Mouse (Mus musculus): Measurements from ENCODE around the gene Meox2. TPM values are rescaled to one million over a fixed set of nuclear protein-coding genes. Genes with fewer than 3 reads are reported as not detected.
"Not testable (repeated sequence)": the region's sequence is repeated elsewhere in the genome, so short reads cannot be mapped to it uniquely, and the experiment has no call there.

The Meox2 gene
- total RNA-seq (2021) = 10 to 100 TPM; 13.6 to 20.4 TPM
- long read RNA-seq, experiment 1, transcript Meox2-201 (3 exons, 2,360 nt) = major isoform, 28 of 28 reads
- long read RNA-seq, experiment 1, partial matches to known transcripts = 0 of 28 reads
- long read RNA-seq, experiment 1, other reads (novel, unspliced or antisense) = 0 of 28 reads
- long read RNA-seq, experiment 2, transcript Meox2-201 (3 exons, 2,360 nt) = major isoform, 10 of 12 reads
- long read RNA-seq, experiment 2, partial matches to known transcripts = 0 of 12 reads
- long read RNA-seq, experiment 2, other reads (novel, unspliced or antisense) = 2 of 12 reads

GRCm38 (mm10) chr12:37108390-37108738 is at the start of gene Meox2:
TSS of gene Meox2 (plus strand) at chr12:37108540.
- DNase-seq = peak; percentile 37

- no peak for DNase-seq
Observed at GRCm38 (mm10) chr12:37072636-37073035, 35.7 kb upstream of the Meox2 start.

- peak; percentile 3 for DNase-seq
Observed at GRCm38 (mm10) chr12:37077308-37077707, 31.0 kb upstream of the Meox2 start.

GRCm38 (mm10) chr12:37080005-37080404 is 28.3 kb upstream of the Meox2 start:
- DNase-seq = not testable (repeated sequence)

DNA sequence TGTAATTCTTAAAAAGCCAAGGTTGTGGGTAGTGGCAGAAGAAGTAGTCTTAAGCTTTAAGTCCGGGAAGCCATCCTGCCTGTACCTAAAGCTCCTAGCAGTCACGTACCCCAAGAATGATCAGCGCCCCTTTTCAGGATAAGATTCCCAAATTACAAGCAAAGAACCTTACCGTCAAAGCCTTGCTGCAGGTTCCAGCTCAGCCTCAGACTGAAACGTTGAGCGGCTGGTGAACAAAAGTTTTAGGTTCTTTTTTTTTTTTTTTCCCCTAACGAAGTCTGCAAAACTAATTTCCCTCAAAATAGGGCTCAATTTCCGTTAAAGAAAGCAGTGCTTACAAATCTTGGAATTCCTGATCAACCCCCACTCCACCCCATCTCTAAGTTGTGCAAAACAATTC is 1.8 kb upstream of the Meox2 start:
- DNase-seq = no peak

GRCm38 (mm10) chr12:37107150-37107549 is 1.2 kb upstream of the Meox2 start:
- no peak for DNase-seq

DNA sequence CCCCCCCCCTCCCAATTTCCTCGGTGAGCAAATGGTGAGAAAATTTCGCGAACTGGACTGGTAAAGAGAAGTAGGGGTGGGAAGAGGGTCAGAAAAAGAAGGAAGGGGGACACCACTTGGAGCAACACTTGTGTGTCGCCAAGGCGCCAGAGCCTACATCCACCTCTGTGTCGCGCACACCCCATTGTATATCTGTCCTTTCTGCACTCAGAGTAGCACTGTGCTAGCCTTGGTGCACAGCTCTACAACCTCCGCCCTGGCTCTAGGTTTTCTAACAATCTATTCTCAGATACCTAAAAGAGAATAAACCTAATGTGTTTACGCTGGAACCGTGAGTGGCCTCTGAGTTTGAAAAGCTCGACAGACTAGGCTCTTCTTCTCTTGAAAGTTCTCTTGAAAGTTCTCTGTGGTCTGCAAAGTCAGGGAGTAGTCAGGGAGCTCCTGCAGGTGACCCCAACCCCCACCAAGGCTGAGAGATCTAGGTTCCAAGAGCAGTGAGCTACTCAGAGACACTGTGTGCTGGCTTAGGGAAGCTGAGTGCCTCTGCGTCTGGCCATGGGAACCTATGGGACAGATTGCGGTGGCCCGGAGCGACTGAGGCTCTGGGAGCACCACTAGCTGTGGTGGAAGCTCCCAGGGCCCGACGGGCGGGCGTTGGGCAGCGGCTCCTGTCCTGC is 489 bp upstream of the Meox2 start:
- no peak for DNase-seq

GRCm38 (mm10) chr12:37108819-37109473 is 606 bp downstream of the Meox2 start:
- peak; percentile 6 for DNase-seq

DNA sequence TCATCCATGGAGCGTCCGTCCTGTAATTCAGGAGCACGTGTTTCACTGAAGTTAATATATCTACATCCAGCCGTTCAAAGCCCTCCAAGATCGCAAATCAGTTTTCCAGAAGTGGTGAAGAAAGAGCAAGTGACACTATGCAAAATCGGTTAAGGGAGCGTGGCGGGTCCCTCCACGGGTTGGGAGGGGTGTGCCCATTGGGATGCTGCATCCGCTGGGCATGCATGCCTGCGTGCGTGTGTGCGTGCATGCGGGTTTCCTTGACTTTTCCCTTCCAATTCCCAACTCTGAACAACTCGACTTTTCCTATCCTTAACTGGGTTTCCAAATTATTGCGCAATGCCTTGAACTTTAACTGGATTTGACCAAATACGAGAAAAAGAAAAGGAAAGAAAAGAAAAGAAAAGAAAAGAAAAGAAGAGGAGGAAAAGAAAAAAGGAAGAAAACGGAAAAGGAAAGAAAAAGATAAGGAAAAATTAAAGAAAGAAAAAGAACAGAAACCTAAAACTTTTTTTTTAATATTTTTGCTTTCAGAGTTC is 1.2 kb downstream of the Meox2 start:
- DNase-seq = peak; percentile 3

- no peak for DNase-seq
Observed at GRCm38 (mm10) chr12:37110977-37111376, 2.6 kb downstream of the Meox2 start.

DNA sequence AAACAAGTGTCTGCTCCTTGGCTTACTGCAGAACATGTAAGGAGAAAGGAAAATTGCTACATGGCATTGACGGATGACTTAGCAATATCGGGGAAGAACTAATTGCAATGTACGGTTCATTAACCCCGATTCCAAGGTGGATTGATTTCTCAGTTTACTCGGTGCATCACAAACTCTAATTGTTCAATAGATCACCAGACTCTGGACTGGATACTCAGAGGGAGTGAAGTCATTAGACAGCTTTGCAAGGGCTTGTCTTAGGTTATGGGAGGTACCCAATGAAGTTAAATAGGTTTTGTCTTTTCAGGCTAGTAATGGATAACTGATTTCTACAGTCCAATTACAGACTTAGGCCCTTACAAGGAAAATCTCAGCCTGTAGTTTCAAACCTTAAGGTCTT is 10.9 kb downstream of the Meox2 start:
- no peak for DNase-seq

DNA sequence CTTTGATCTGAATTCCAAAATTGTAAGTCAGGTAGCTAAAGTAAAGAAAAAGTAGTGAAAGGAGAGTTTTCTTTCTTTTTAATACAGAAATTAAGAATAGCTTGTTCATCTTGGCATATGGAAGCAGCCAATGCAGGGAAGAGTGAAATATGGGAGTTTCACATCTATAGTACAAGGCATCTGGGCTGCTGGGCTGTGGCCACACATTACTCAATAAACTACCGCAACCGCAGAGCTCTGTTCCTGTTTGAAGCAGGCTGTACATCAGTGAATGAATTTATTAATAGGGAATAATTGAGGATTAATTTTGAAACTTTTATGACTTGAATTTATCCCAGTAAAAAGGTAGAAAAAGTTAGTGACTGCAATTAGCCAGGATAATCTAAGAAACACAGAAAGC is 15.4 kb downstream of the Meox2 start:
- DNase-seq = no peak

DNA sequence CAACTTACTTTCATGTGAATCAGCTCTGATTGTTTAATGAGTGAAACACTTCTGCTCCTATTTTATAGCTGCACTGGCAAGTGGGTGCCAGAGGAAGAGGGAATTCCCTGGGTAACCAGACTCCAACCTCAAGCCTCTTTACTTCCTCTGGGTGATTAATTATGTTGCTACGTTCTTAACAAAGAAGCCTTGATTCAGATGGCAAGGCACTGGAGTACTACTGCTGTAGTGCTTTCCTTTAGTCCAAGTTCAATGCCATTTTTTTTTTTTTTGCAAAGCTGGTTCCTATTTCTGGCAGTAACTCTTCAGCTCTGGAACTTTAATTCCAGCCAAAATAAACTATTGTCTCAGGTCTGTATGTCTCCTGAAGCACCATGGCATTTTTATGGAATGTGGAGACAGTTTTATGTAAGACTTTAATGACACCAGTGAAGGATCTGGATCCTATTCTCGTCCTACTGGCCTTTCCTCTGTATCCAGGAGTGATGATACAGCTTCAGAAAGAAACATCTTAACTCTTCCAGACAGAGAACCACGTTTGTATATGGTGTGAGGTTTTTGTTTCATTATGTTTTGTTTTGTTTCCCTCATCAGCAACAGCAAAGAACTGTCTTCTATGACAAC is 33.9 kb downstream of the Meox2 start:
- DNase-seq = no peak

DNA sequence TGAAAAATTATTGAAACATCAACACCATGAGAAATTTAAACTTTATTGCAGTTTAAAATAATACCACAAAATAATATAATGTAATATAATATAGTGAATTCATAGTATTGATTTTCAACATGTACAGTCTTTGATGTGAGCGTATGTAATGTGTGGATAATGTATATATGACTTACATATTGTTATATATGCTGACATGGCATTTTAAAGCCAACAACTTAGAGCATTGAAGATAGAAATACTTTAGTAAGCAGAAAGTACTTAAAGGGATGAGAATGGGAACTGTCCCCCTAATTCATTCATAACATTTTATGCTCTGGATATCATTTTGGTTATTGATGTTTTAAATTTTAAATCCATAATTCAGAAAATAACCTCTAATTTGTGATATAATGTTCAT is 35.5 kb downstream of the Meox2 start:
- DNase-seq = no peak

- no peak for DNase-seq
Observed at GRCm38 (mm10) chr12:37167742-37168141, 59.4 kb downstream of the Meox2 start.

- DNase-seq = no peak
Observed at GRCm38 (mm10) chr12:37173324-37173723, 65.0 kb downstream of the Meox2 start.

GRCm38 (mm10) chr12:37183689-37184088 is 75.3 kb downstream of the Meox2 start:
- peak; percentile 35 for DNase-seq

- DNase-seq = no peak
Observed at GRCm38 (mm10) chr12:37188940-37189488, 80.7 kb downstream of the Meox2 start.
